Mouse (Mus musculus): ENCODE measurements around the gene Pah. TPM values are rescaled to one million over a fixed set of nuclear protein-coding genes. Genes with fewer than 3 reads are reported as not detected.

Gene Pah
- polyA plus RNA-seq, 1 experiment: not detected

GRCm38 (mm10) chr10:87552726-87553125 lies 31.1 kb downstream of the Pah start:
- no peak overlapping the region for H3K4me3 ChIP-seq (ENCODE audit: insufficient read depth, poor library complexity, severe bottlenecking)
- no peaks in the 10 kb centered on the region for H3K79me3 ChIP-seq (ENCODE audit: low read depth)
- peaks cover 7% of the 10 kb centered on the region for H3K27me3 ChIP-seq (ENCODE audit: control insufficient read depth, insufficient read depth, insufficient read length)
- no peak for TF ChIP-seq USF1 (IDR thresholded peaks at IDR 0.05; ENCODE audit: low read depth)
- peak; percentile 81 for TF ChIP-seq CTCF (IDR thresholded peaks at IDR 0.05; ENCODE audit: control insufficient read depth, insufficient read depth, insufficient read length)
- H3K36me3 ChIP-seq (ENCODE audit: control insufficient read depth, insufficient read depth): no peaks in the 10 kb centered on the region
- H3K79me2 ChIP-seq (ENCODE audit: control insufficient read depth, insufficient read depth): no peaks in the 10 kb centered on the region
- no peak overlapping the region for H3ac ChIP-seq (ENCODE audit: control insufficient read depth, insufficient read length, low read depth)

- Histone ChIP-seq H3ac (ENCODE audit: control insufficient read depth, insufficient read length, low read depth) (no peak overlapping the region), H3K27me3 (ENCODE audit: control insufficient read depth, insufficient read depth, insufficient read length) (peaks cover 7% of the 10 kb centered on the region), H3K79me2 (ENCODE audit: control insufficient read depth, insufficient read depth) (no peaks in the 10 kb centered on the region), H3K4me3 (ENCODE audit: insufficient read depth, poor library complexity, severe bottlenecking) (no peak overlapping the region), H3K79me3 (ENCODE audit: low read depth) (no peaks in the 10 kb centered on the region), H3K36me3 (ENCODE audit: control insufficient read depth, insufficient read depth) (no peaks in the 10 kb centered on the region)
- TF ChIP-seq MAX (IDR thresholded peaks at IDR 0.05): no peak
- TF ChIP-seq USF1 (IDR thresholded peaks at IDR 0.05; ENCODE audit: low read depth): no peak
- TF ChIP-seq MYOD1 (IDR thresholded peaks at IDR 0.05; ENCODE audit: control insufficient read depth, insufficient read length, low read depth): no peak
- no peak for TF ChIP-seq CTCF (IDR thresholded peaks at IDR 0.05; ENCODE audit: control insufficient read depth, insufficient read depth, insufficient read length)
- TF ChIP-seq MYOG (IDR thresholded peaks at IDR 0.05; ENCODE audit: control insufficient read depth, extremely low read depth, insufficient read length): no peak
- TF ChIP-seq CEBPB (IDR thresholded peaks at IDR 0.05; ENCODE audit: low read depth): no peak
- TF ChIP-seq FOSL1 (IDR thresholded peaks at IDR 0.05; ENCODE audit: insufficient read depth, low read length, poor library complexity, severe bottlenecking): no peak
Observed at GRCm38 (mm10) chr10:87556441-87556840, 34.8 kb downstream of the Pah start.

GRCm38 (mm10) chr10:87563818-87564217 lies 42.2 kb downstream of the Pah start:
- Histone ChIP-seq H3K79me2 (ENCODE audit: control insufficient read depth, insufficient read depth) (no peaks in the 10 kb centered on the region), H3ac (ENCODE audit: control insufficient read depth, insufficient read length, low read depth) (no peak overlapping the region), H3K4me3 (ENCODE audit: insufficient read depth, poor library complexity, severe bottlenecking) (no peak overlapping the region), H3K79me3 (ENCODE audit: low read depth) (no peaks in the 10 kb centered on the region), H3K27me3 (ENCODE audit: control insufficient read depth, insufficient read depth, insufficient read length) (no peaks in the 10 kb centered on the region), H3K36me3 (ENCODE audit: control insufficient read depth, insufficient read depth) (no peaks in the 10 kb centered on the region)
- TF ChIP-seq CEBPB (IDR thresholded peaks at IDR 0.05; ENCODE audit: low read depth) (no peak), USF1 (IDR thresholded peaks at IDR 0.05; ENCODE audit: low read depth) (no peak), MAX (IDR thresholded peaks at IDR 0.05) (no peak), FOSL1 (IDR thresholded peaks at IDR 0.05; ENCODE audit: insufficient read depth, low read length, poor library complexity, severe bottlenecking) (no peak), MYOD1 (IDR thresholded peaks at IDR 0.05; ENCODE audit: control insufficient read depth, insufficient read length, low read depth) (no peak), CTCF (IDR thresholded peaks at IDR 0.05; ENCODE audit: control insufficient read depth, insufficient read depth, insufficient read length) (no peak), MYOG (IDR thresholded peaks at IDR 0.05; ENCODE audit: control insufficient read depth, extremely low read depth, insufficient read length) (no peak)

- H3K79me3 ChIP-seq (ENCODE audit: low read depth): no peaks in the 10 kb centered on the region
- no peak overlapping the region for H3ac ChIP-seq (ENCODE audit: control insufficient read depth, insufficient read length, low read depth)
- H3K4me3 ChIP-seq (ENCODE audit: insufficient read depth, poor library complexity, severe bottlenecking): no peak overlapping the region
- H3K79me2 ChIP-seq (ENCODE audit: control insufficient read depth, insufficient read depth): no peaks in the 10 kb centered on the region
- no peaks in the 10 kb centered on the region for H3K27me3 ChIP-seq (ENCODE audit: control insufficient read depth, insufficient read depth, insufficient read length)
- TF ChIP-seq MYOG (IDR thresholded peaks at IDR 0.05; ENCODE audit: control insufficient read depth, extremely low read depth, insufficient read length): no peak
- TF ChIP-seq MAX (IDR thresholded peaks at IDR 0.05): no peak
- TF ChIP-seq CTCF (IDR thresholded peaks at IDR 0.05; ENCODE audit: control insufficient read depth, insufficient read depth, insufficient read length): no peak
- TF ChIP-seq MYOD1 (IDR thresholded peaks at IDR 0.05; ENCODE audit: control insufficient read depth, insufficient read length, low read depth): no peak
- no peak for TF ChIP-seq CEBPB (IDR thresholded peaks at IDR 0.05; ENCODE audit: low read depth)
- no peak for TF ChIP-seq FOSL1 (IDR thresholded peaks at IDR 0.05; ENCODE audit: insufficient read depth, low read length, poor library complexity, severe bottlenecking)
- TF ChIP-seq USF1 (IDR thresholded peaks at IDR 0.05; ENCODE audit: low read depth): no peak
- H3K36me3 ChIP-seq (ENCODE audit: control insufficient read depth, insufficient read depth): no peaks in the 10 kb centered on the region
Observed at GRCm38 (mm10) chr10:87565712-87566111, 44.1 kb downstream of the Pah start.

- TF ChIP-seq MAX (IDR thresholded peaks at IDR 0.05) (no peak), CTCF (IDR thresholded peaks at IDR 0.05; ENCODE audit: control insufficient read depth, insufficient read depth, insufficient read length) (no peak), USF1 (IDR thresholded peaks at IDR 0.05; ENCODE audit: low read depth) (no peak), CEBPB (IDR thresholded peaks at IDR 0.05; ENCODE audit: low read depth) (no peak), MYOD1 (IDR thresholded peaks at IDR 0.05; ENCODE audit: control insufficient read depth, insufficient read length, low read depth) (no peak), MYOG (IDR thresholded peaks at IDR 0.05; ENCODE audit: control insufficient read depth, extremely low read depth, insufficient read length) (no peak), FOSL1 (IDR thresholded peaks at IDR 0.05; ENCODE audit: insufficient read depth, low read length, poor library complexity, severe bottlenecking) (no peak)
- Histone ChIP-seq H3K4me3 (ENCODE audit: insufficient read depth, poor library complexity, severe bottlenecking) (no peak overlapping the region), H3ac (ENCODE audit: control insufficient read depth, insufficient read length, low read depth) (no peak overlapping the region), H3K36me3 (ENCODE audit: control insufficient read depth, insufficient read depth) (no peaks in the 10 kb centered on the region), H3K79me2 (ENCODE audit: control insufficient read depth, insufficient read depth) (no peaks in the 10 kb centered on the region), H3K27me3 (ENCODE audit: control insufficient read depth, insufficient read depth, insufficient read length) (no peaks in the 10 kb centered on the region), H3K79me3 (ENCODE audit: low read depth) (no peaks in the 10 kb centered on the region)
Observed at GRCm38 (mm10) chr10:87572500-87572899, 50.9 kb downstream of the Pah start.

GRCm38 (mm10) chr10:87586696-87587095 lies 65.1 kb downstream of the Pah start:
- Histone ChIP-seq H3ac (ENCODE audit: control insufficient read depth, insufficient read length, low read depth) (no peak overlapping the region), H3K36me3 (ENCODE audit: control insufficient read depth, insufficient read depth) (no peaks in the 10 kb centered on the region), H3K27me3 (ENCODE audit: control insufficient read depth, insufficient read depth, insufficient read length) (no peaks in the 10 kb centered on the region), H3K4me3 (ENCODE audit: insufficient read depth, poor library complexity, severe bottlenecking) (no peak overlapping the region), H3K79me3 (ENCODE audit: low read depth) (no peaks in the 10 kb centered on the region), H3K79me2 (ENCODE audit: control insufficient read depth, insufficient read depth) (no peaks in the 10 kb centered on the region)
- TF ChIP-seq MAX (IDR thresholded peaks at IDR 0.05) (no peak), MYOG (IDR thresholded peaks at IDR 0.05; ENCODE audit: control insufficient read depth, extremely low read depth, insufficient read length) (no peak), MYOD1 (IDR thresholded peaks at IDR 0.05; ENCODE audit: control insufficient read depth, insufficient read length, low read depth) (no peak), CEBPB (IDR thresholded peaks at IDR 0.05; ENCODE audit: low read depth) (no peak), USF1 (IDR thresholded peaks at IDR 0.05; ENCODE audit: low read depth) (no peak), CTCF (IDR thresholded peaks at IDR 0.05; ENCODE audit: control insufficient read depth, insufficient read depth, insufficient read length) (no peak), FOSL1 (IDR thresholded peaks at IDR 0.05; ENCODE audit: insufficient read depth, low read length, poor library complexity, severe bottlenecking) (no peak)
